Mouse (Mus musculus) cortical plate, adult 2 months (tissue): ENCODE data around the gene Ankrd6.

Experiments used
- CTCF ChIP-seq: fragments of 200-500 bp; IDR thresholded peaks from 2 replicates; pipeline ENCODE4 v1.5.1; 2011; ENCODE audit warnings: mild to moderate bottlenecking, control low read depth, low read length; ENCODE audit not compliant: insufficient read depth; ENCODE audit errors: extremely low read depth
- POLR2A ChIP-seq: fragments of 200-500 bp; IDR thresholded peaks from 2 replicates; pipeline ENCODE4 v1.6.1; 2011; ENCODE audit warnings: mild to moderate bottlenecking, low read length, control low read depth; ENCODE audit not compliant: insufficient read depth; ENCODE audit errors: extremely low read depth

DNA sequence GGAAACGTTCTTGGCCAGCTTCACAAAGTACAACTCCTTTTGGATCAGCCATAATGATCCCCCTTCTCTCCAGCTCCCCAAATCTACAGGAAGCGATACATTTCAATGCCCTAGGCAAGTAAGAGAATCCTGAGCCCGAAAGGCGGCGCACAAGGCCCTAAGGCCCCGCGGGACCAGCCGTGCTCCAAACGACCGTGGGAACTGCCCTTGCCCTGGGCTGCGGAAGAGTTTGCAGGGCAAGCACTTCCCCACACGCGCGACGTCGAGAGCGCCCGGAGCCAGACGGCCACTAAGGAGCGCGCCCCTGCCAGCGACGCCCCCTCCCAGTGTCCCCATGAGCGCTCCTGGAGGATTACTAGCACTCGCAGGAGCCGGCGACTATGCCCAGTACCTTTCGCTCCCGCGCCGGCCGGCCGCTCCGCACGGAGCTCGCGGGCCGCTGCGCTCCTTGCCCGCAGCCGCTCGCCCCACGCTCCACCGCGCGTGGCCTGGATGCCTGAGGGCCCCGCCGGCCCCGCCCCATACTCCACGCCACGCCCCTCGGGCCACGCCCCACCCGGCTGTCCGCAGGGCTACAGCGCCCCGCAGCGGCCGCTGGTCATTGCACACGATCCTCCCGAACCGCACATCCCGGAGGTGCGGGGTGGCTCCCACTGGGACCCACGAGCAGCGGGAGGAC, at the start of gene Ankrd6:
- no peak for TF ChIP-seq POLR2A
- TF ChIP-seq CTCF: peak; percentile 59
